Mouse (Mus musculus) left cerebral cortex, postnatal 10 days (tissue): Measurements from ENCODE around the gene Far2. TPM values are rescaled to one million over a fixed set of nuclear protein-coding genes. Genes with fewer than 3 reads are reported as not detected.

Experiments used
- DNase-seq, 2 experiments: peaks; one replicate each; pipeline ENCODE4 v3.0.0; 2021 to 2022; ENCODE audit warnings: low spot score in 2 of 2, mixed read lengths in 1 of 2; ENCODE audit errors: extremely low spot score in 1 of 2
- intact Hi-C: fragments of 180-260 bp; cut with DNase I; formaldehyde crosslinking; loops from one replicate; pipeline ENCODE4 v1.15.1; 2025
- total RNA-seq, 2 experiments: library from RNA; stranded (reverse); gene quantifications; 2 replicates each; pipeline ENCODE4 v1.2.3; 2021

Gene Far2
- 10 to 100 TPM; 36.0 to 40.8 TPM for total RNA-seq

DNA sequence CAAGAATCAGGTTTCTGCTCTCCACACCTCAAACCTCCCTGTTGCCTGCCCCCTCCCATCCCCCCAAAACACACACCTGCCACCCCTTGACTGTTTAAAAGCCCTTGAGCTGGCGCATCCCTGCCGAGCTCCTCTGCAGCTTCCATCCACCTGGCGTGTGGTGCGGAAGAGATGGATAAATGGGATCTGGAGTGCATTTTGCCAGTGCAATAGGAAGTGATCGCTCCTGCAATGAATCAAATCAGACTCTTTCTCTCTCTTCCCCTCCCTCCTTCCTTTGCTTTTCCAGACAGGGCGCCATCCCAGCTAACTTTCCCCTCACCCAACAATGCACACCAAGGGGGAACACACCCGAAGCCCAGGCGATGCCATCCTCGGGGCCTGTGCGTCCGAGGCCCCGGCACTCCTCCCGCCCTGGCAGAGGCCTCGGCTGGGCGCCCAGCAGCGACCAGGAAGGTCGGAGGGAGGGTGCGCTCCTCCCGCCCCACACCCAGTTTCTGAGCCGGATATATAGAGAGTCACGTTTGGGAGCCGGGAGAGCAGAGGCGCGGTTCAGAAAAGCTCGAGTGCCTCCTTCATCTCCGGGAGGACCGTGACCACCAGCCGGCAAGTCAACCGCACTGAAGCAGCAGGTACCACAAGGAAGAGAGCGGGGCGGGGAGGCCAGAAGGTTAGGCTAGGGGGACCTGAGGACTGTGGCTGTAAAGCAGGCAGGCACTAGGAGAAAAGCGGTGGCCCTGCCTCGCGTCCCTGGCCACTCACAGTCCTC, at the start of gene Far2:
TSS of gene Far2 (plus strand) at position 379 of the 769 bp plus-strand sequence.
- intact Hi-C loops, result no loop called here
- DNase-seq, result peak; percentile 33 to 55

DNA sequence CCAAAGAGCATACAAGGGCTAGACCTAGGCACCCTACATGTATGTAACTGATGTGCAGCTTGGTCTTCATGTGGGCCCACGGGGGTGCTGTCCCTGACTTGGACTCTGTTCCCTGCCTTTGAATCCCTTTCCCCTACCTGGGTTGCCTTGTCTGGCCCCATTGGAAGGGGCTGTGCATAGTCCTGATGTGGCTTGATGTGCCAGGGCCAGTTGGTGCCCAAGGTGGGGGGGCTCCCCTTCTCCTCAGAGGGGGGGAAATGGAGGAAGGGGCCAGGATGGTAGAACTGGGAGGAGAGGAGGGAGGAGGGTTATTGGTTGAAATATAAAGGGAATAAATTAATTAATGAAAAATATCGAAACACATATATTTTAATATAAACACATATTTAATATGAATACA, 46.6 kb upstream of the Far2 start:
- intact Hi-C loops, result loop anchor here (5.0 kb wide), 1 partner anchor 137 kb away; no protein-coding TSS in a partner anchor
- DNase-seq, result no peak

DNA sequence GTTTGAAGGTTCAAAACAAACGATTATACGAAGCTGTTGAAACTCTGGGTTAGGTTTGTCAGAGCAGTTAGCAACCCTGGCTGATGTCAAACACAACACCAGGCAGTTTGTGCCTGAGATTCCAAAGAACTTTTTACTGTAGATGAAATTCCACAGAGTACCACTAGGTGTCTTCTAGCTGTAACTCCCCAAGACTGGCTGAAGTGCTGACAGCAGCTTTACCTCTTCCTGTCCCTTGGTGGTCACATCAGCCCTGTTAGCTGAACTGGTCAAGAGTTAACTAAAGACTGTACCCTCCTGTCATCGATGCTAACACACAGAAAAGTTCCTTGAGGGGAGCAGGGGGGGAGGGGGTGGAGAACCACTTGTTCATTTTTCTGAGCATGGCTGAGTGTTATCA, 46.0 kb upstream of the Far2 start:
- peak in 1 of 2 experiments; percentile 19 for DNase-seq
- intact Hi-C loops, result loop anchor here (5.0 kb wide), 1 partner anchor 136 kb away; no protein-coding TSS in a partner anchor

DNA sequence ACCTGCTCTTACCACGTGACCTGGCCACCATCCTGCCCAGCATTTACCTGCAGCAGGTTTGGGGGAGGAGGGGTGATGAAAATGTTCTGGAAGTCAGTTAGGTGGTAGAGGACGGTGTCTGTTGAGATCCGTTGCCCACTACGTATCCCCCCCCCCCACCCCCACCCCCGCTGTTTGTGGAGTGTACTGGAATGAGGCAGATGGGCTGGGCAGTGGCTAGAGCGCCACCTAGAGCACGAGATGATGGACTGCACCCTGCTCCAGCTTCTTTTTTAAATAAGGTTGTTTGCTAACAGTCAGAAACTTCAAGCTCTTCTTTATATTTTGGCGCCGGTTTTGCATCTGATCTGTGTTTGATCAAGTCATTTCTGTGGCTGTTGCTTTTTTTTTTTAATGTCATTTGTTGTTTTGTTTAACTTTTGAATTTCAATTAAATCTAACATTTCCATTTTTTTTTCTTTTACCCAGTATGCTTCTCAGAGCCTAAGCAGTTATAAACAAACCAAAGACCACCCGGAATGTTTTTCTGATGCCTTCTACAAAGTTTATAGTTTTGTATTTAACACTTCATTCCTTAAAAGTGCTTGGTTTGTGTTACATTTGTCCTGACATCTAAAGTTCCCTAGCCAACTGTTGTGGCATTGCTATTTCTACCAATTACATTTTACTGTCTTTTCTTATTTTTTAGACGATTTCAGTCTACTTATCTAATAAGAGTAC, 40.8 kb upstream of the Far2 start:
- intact Hi-C loops, result no loop called here
- DNase-seq, result no peak

DNA sequence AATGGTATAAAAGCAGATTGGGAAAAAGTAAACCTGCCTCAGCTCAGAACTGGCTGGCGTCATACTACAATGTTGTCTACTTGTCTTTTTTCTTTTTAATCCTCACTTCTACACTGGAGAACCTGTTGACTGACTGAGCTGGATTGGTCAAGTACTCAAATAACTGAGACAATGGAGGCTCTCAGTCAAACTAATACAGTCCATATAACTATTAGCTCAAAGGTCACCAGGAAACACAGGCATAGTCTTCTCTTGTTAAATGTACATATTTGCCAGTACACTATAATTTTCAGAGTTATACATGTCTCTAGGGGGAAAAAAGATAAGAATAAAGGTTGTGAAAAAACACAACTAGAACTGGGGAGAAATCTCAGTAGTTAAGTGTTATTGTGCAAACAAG, 6.3 kb upstream of the Far2 start:
- intact Hi-C loops, result no loop called here
- no peak for DNase-seq

DNA sequence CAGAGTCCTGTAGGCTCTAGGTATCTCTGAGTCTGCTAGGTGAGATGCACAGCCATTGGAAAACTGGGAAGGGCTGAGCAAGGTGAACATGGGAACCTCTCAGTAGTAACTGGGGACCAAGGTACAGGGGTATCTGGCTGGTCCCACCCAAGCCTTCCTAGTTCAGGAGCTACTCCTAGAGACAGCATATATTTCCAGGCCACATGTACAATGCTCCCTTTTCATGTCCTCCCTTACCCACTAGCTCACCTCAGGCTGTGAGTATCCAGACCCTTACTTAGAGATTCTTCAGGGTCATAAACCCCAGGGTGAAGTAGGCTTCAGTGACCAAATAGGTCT, 560 bp downstream of the Far2 start:
- intact Hi-C loops, result no loop called here

DNA sequence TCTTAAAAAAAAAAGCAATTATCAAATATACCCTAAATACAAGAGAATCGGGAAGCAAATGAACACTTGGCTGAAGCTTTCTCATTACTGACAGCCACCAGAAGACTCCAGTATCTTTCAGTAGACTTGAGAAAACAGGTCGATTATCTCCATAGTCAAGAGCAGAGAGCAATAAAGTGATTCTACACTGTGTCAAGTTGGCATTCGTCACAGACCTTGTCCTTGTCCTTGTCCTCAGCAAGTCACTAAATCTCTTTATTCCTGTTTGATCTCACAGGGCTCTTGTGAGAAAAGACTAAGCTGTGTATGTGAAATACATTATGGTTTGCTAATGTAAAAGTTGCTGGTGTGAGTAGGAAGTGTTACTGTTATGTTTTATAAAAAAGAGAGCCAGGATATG, 16.1 kb downstream of the Far2 start:
- intact Hi-C loops, result no loop called here
- no peak for DNase-seq

More for the DNA sequence above, 560 bp downstream of the Far2 start:
- DNase-seq, result no peak

DNA sequence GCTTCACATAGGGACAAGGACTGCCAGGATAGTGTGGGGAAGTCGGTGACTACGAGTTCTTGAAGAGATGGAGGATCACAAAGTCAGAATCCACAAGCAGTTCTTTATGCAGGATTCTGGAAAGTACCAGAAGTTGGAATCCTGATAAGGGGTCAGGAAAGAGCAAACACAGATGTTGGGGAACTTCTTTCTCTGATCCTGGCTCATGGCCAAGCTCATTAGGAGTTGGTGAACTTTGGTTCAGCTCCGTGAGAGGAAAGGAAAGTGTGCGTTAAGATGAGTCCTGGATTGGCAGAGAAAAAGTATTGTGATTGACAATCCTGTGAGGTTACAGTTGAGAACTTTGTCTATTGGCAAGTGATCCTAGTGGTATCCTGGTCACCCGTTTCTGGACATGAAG, 19.2 kb downstream of the Far2 start:
- intact Hi-C loops, result no loop called here
- no peak for DNase-seq

DNA sequence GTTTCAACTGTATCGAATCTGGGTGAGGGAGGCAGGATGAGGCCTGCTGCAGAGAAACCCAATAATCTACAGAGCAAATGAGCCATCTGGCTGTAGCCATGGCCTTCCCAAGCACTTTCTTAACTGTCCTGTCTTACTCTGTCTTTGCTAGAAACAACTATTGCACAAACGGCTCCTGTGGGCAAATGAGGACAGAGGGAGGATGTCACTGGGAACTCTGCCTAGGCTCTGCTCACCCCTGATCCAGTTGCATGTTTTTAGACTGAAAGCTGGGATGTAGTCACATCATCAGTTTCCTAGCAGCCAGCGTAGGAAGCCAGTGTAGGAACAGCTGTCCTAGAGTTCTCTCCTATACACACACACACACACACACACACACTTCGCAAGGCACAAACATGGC, 21.7 kb downstream of the Far2 start:
- no peak for DNase-seq
- intact Hi-C loops, result no loop called here

DNA sequence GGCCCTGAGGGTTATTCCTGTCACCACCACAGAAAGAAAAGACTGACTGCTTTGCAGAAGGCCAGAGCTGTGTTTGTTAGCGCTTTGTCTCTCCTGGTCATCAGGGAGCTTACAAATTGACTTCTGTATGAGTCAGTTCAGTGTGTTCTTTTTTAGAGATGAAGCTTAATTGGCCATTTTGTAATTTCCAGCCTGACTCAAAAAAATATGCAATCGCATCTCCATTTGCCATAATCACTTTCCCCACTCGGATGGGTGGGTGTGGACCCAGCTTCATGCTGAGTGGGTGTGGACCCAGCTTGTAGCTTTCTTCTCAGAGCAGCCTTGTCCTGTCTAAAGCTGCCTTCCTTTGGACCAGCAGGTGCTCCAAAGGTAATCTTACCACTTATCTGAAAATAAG, 26.5 kb downstream of the Far2 start:
- intact Hi-C loops, result no loop called here
- no peak for DNase-seq

DNA sequence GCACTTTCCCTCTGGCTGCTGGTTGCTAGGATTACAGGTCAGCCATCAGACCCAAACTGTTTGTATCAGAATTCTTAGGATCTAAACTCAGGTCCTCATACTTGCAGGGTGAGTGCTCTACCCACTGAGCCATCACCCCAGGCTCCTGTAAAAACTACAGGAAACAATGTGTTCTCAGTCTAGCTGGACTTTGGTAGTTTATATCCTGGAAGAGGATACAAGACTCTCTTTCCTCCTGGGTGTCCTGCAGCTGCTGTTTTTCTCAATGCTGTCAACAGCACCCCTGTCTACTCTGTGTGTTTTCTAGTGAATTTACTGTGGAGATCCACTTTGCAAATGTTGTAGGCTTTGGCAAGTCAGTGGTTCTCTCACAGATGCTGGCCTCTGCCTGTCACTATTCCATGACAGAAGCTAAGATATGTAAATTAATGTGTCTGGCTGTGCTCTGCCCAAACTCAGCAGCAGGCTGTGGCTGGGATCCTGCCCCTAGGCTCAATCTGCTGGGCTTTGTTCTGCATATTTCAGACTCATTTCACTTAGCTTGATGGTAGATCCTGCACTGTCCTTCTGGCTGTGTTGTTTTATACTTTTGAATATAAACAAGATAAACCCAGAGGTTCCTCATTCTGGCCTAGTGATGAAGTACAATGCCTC, 27.3 kb downstream of the Far2 start:
- DNase-seq, result no peak
- intact Hi-C loops, result no loop called here

DNA sequence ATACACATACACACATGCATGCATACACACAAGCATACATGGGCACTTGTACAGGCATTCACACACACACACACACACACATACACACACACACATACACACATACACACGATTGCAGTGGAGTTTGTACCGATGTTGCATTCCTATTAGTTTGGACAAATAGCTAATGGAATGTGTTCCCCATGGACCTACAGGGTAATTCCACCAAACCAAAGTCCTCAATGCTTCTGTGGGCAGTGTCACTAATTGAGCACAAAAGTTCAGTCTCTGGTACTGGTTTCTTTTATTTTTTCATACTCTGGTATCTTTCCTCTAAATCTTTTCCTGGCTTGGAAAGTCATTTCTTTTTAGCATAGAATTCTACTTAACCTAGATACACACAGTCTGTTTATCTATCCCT, 36.8 kb downstream of the Far2 start:
- DNase-seq, result no peak
- intact Hi-C loops, result no loop called here

DNA sequence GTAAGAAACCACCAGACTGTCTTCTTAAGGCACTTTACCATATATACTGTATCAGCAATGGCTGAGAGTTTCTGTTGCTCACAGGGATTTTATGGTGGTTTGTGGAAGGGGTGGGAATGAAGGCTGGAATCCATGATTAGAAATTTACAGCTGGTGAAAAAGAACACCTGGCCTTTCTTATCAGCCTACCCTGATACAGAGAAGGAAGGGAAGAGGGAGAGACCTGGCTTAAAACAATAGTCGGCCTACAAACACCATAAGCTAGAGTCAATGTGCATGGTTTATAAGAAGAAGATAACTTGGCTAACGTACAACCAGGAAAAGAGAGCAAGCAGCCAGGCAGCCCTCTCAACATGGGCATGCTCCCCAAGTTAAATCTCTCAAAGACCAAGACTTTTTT, 37.3 kb downstream of the Far2 start:
- intact Hi-C loops, result no loop called here
- DNase-seq, result no peak

DNA sequence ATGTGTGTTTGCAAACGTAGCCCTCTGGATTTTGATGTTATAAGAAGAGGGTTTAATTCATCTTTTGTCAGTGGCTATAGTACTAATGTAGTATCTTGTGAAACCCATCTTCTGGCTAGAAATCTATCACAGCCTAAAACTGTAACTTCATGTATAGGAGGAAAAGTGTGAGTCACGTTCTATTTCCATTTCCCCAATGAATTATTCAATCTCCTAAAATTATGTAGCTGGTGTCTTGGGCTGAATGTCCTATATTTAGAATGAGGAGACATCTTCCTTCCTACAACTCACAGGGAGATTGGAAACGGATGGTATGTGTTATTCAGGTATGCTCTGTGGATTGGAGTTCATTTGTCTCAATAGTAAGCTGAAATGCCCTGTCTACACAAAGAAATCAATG, 50.0 kb downstream of the Far2 start:
- intact Hi-C loops, result no loop called here

DNA sequence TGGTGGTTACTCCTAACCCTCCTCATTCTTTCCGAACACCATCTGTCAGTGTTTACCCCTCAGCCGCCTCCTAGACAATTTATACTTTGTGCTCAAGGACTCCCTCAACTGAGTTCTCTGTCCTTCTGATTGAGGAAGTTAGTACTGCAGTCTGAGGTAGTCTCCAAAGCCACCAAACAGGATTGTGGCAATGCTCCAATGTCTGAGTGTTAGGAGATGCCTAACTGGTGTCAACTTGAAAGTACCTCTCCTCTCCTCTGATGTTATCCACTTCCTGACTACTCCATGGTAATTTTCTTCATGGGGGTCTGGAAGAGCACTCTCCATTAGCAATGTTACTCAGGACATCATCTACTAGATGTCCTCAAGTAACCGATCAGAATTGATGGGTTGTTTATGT, 54.9 kb downstream of the Far2 start:
- intact Hi-C loops, result no loop called here
- no peak for DNase-seq

More for the DNA sequence above, 50.0 kb downstream of the Far2 start:
- DNase-seq, result peak in 1 of 2 experiments; percentile 23

DNA sequence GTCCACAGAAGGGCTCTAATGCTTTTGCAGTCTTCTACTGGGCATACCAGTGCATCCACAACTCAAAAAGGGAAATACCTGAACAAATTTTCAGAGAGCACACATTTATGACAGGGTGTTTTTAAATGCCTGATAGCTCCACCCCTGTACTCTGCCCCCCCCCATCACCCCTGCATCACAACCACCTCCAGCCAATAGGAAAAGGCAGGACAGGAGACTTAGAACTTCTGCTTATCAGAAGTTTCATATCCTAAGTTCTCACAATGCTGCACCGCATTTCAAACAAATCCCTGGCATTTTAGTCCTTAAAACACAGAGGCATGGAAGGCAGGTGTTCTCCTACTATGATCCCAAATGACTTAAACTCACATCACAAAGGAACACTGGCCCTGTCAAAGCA, 55.4 kb downstream of the Far2 start:
- intact Hi-C loops, result no loop called here

DNA sequence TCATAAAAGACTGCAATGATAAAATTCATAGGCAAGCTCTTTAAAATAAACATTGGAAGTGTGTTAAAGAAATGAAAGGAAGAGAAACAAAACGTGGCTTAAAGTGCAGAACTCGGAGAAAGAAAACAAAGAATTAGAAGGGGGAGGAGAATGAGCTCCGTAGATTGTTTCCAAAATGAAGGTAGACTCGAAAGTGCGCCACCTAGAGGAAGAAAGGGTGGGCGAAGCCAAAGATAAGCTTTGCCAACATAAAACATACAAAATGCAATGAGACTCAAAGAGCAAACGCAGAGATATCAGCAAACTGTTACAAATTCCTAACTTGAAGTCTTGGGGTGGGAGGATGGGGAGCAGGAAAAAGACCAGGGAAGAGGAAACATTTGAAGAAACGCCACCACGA, 57.2 kb downstream of the Far2 start:
- intact Hi-C loops, result no loop called here

More for the DNA sequence above, 55.4 kb downstream of the Far2 start:
- no peak for DNase-seq

DNA sequence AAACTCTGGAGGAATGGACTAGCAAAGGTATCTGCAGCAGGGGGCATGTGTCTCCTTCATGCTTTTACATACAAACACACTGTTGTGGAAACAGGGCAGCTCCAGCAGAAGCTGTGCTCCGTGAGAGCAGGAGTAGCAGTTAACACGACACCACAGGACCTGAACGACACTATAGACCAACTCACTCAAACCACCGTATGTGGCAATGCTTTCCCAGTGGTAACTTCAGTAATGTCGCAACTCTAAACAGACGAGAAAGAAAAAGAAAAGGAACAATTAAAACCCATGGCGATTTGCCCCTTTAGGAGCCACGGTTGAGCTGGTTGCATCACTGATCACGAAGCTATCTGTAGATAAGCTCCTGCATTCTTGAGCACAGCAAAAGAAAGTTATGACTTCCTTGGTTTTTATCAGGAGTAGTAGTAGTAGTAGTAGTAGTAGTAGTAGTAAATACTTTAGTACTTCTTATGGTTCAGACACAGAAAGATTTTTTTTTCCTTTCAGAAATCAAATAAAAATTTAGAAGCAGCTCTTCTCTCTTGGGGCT, 58.7 kb downstream of the Far2 start:
- intact Hi-C loops, result no loop called here
- no peak for DNase-seq

More for the DNA sequence above, 57.2 kb downstream of the Far2 start:
- DNase-seq, result peak in 1 of 2 experiments; percentile 33

DNA sequence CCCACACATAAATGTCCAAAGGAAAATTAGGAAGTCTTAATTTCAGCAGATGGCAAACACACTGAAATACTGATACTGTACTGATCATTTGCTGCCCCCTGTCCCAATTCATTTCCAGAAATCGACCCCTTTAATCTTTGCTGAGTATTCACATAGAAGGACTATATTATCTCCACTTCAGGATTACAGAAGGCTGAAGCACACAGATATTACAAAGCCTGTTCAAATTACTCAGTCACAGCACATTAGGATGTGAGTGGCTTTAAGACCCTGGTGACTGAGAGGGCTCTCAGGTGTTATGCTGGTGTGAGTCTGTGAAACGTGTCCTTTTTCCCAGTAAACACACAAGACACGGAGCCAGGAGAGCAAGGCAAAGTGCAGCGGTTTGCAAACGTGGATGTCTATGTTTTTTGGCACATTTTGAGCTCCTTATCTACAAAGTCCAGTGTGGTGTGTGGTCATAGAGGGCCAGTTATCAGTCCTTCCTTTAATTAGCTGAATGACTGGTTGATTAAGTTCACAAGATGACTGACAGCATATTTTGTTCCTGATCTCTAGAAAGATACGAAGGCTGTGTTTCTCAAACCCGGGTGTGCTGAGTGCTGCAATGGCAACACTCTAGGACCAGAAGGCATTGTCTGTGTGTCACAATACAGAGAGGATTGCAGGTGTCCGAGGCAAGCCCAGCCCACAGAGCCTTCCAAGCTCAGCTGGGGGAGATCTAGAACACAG, 61.8 kb downstream of the Far2 start:
- intact Hi-C loops, result no loop called here
- no peak for DNase-seq
